Mouse (Mus musculus) brain, embryonic 14.5 days (tissue): Measurements from ENCODE around the gene Il17ra.

Experiments used
- CTCF ChIP-seq: fragments of 200-500 bp; IDR thresholded peaks from 2 replicates; pipeline ENCODE4 v1.5.1; 2012; ENCODE audit warnings: inconsistent platforms, mild to moderate bottlenecking, moderate library complexity, borderline replicate concordance; ENCODE audit not compliant: insufficient read depth, insufficient read length; ENCODE audit errors: extremely low read depth
- POLR2A ChIP-seq: fragments of 200-500 bp; IDR thresholded peaks from 2 replicates; pipeline ENCODE4 v1.6.1; 2012; ENCODE audit warnings: mild to moderate bottlenecking, inconsistent platforms, borderline replicate concordance; ENCODE audit not compliant: poor library complexity, insufficient read depth, insufficient read length, severe bottlenecking; ENCODE audit errors: extremely low read depth

DNA sequence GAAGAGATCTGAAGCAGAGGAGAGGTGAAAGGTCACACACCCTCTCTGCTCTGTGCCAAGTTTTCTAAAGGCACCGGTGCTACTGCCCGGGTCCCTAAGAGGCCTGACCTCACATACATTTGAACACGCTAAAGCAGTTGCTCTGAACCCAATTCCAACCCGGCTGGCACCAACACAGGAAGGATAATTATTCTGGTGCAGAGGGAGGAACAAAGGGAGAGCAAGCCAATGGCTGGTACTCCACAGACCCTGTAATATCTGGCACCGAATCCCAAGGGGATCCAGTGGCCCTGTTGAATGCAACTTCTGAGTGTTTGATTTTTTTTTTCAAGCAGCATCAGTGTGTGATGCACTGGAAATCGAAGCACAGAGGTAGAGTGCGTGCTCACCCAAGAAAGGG is 28.0 kb downstream of the Il17ra start:
- no peak for TF ChIP-seq CTCF
- no peak for TF ChIP-seq POLR2A
